Comparison of ENCODE assay signal across 9 mouse cellular contexts in genomic region chr14:25461676-25462385, GRCm38 (mm10). TPM values are rescaled to one million over a fixed set of nuclear protein-coding genes. Genes with fewer than 3 reads are reported as not detected.
DNase-seq lines count a peak whose midpoint lies in the region; ATAC-seq and TF ChIP-seq lines count a peak whose summit lies in the region.
"Had no signal": no experiment of that assay in that cellular context is flagged by ENCODE, and none has a peak within 500 bp of the region (broad histone marks: within the 10 kb centered on the region; RNA-seq: fewer than 3 reads in every experiment).

No protein-coding gene starts in this region.

- H3K27me3 ChIP-seq in forebrain, embryonic 11.5 days (ENCODE audit: control insufficient read depth, insufficient read depth, low read length) = no peaks in the 10 kb centered on the region
- no peaks in the 10 kb centered on the region for H3K27me3 ChIP-seq in limb, embryonic 12.5 days
- H3K27me3 ChIP-seq in stomach, embryonic 16.5 days (ENCODE audit: control insufficient read depth, insufficient read depth, low read length) = no peaks in the 10 kb centered on the region

- no peaks in the 10 kb centered on the region for H3K9me3 ChIP-seq in forebrain, embryonic 11.5 days (ENCODE audit: control insufficient read depth, low read length)
- H3K9me3 ChIP-seq in limb, embryonic 12.5 days = no peaks in the 10 kb centered on the region
- H3K9me3 ChIP-seq in stomach, embryonic 16.5 days (replicated peaks; ENCODE audit: control insufficient read depth, low read length) = no peaks in the 10 kb centered on the region

- peak overlapping the region; percentile 95 for H3K27ac ChIP-seq in gastrocnemius, adult 2 months
- peak overlapping the region; percentile 99 for H3K27ac ChIP-seq in forebrain, embryonic 11.5 days (ENCODE audit: low read depth, low read length)
- peak overlapping the region; percentile 100 for H3K27ac ChIP-seq in limb, embryonic 12.5 days
- peak overlapping the region; percentile 99 for H3K27ac ChIP-seq in stomach, embryonic 16.5 days (ENCODE audit: low read length)

- H3K36me3 ChIP-seq in forebrain, embryonic 11.5 days (ENCODE audit: control insufficient read depth, insufficient read depth, low read length) = no peaks in the 10 kb centered on the region
- no peaks in the 10 kb centered on the region for H3K36me3 ChIP-seq in limb, embryonic 12.5 days
- no peaks in the 10 kb centered on the region for H3K36me3 ChIP-seq in stomach, embryonic 16.5 days (ENCODE audit: control insufficient read depth, insufficient read depth, low read length)
- H3K36me3 ChIP-seq: G1E had no signal

- peak overlapping the region; percentile 99 for H3K4me3 ChIP-seq in gastrocnemius, adult 2 months
- peak overlapping the region; percentile 98 for H3K4me3 ChIP-seq in forebrain, embryonic 11.5 days (ENCODE audit: low read depth, low read length)
- peak overlapping the region; percentile 99 for H3K4me3 ChIP-seq in limb, embryonic 12.5 days (replicated peaks)
- peak overlapping the region; percentile 89 for H3K4me3 ChIP-seq in stomach, embryonic 16.5 days (replicated peaks; ENCODE audit: low read length)

- ATAC-seq in forebrain, embryonic 11.5 days (replicated peaks; ENCODE audit: low FRiP score) = no peak
- ATAC-seq in limb, embryonic 12.5 days (ENCODE audit: insufficient number of reproducible peaks, insufficient read depth, low FRiP score, low TSS enrichment, low read depth) = no peak
- no peak for ATAC-seq in stomach, embryonic 16.5 days (ENCODE audit: insufficient read depth, low FRiP score)

- TF ChIP-seq CTCF in gastrocnemius, adult 2 months (IDR thresholded peaks at IDR 0.05) = no peak

- H3K4me2 ChIP-seq in forebrain, embryonic 11.5 days (ENCODE audit: low read depth, low read length, severe bottlenecking) = peak overlapping the region; percentile 95
- H3K4me2 ChIP-seq in limb, embryonic 12.5 days = peak overlapping the region; percentile 97
- peak overlapping the region; percentile 72 for H3K4me2 ChIP-seq in stomach, embryonic 16.5 days (ENCODE audit: low read depth, low read length)

- no peak for DNase-seq in gastrocnemius, adult 2 months
- DNase-seq in gastrocnemius, adult 18-20 months (ENCODE audit: low spot score) = no peak
- DNase-seq in 3T3-L1 (ENCODE audit: low read depth, low spot score) = peak; percentile 39
- DNase-seq in forebrain, embryonic 11.5 days (ENCODE audit: low spot score) = no peak
- DNase-seq in frontal cortex, postnatal 25 days (ENCODE audit: low spot score in 2 of 2) = no peak
- DNase-seq in urinary bladder, postnatal 10 days (ENCODE audit: low spot score) = no peak

- peaks cover 52% of the 10 kb centered on the region for H3K4me1 ChIP-seq in forebrain, embryonic 11.5 days (replicated peaks; ENCODE audit: control insufficient read depth, insufficient read depth, low read length)
- peaks cover 68% of the 10 kb centered on the region for H3K4me1 ChIP-seq in limb, embryonic 12.5 days (replicated peaks)
- peaks cover 57% of the 10 kb centered on the region for H3K4me1 ChIP-seq in stomach, embryonic 16.5 days (ENCODE audit: control insufficient read depth, insufficient read depth, low read length)

- intact Hi-C loops in gastrocnemius, adult 2 months (cut with DNase I) = loop anchor here (2.0 kb wide), 1 partner anchor 35 kb away; no protein-coding TSS in a partner anchor

- peak overlapping the region; percentile 99 for H3K9ac ChIP-seq in forebrain, embryonic 11.5 days (ENCODE audit: low read length)
- peak overlapping the region; percentile 99 for H3K9ac ChIP-seq in limb, embryonic 12.5 days (replicated peaks)
- H3K9ac ChIP-seq in stomach, embryonic 16.5 days (ENCODE audit: low read length) = peak overlapping the region; percentile 96

- WGBS in forebrain, embryonic 11.5 days = 2% methylated on average over 12 of the region's 12 CpGs
- WGBS in limb, embryonic 12.5 days = 5% methylated on average over 12 of the region's 12 CpGs
- WGBS in stomach, embryonic 16.5 days = 11% methylated on average over 12 of the region's 12 CpGs

RNA-seq across cellular contexts. Expression of gene Zmiz1, which starts 2.8 kb away (rescaled TPM):
- total RNA-seq in gastrocnemius, adult 2 months (2021) = 10 to 100 TPM; 27.4 to 34.5 TPM
- 10 to 100 TPM; 26.6 to 28.6 TPM for total RNA-seq in gastrocnemius, adult 18-20 months (2021)
- polyA plus RNA-seq in forebrain, embryonic 11.5 days (2014; fragmentation: Nextera tagmentation; extraction: Ambion mirVana) = 70.1 and 71.2 TPM in 2 replicates
- polyA plus RNA-seq in limb, embryonic 12.5 days (2016; fragmentation: Nextera tagmentation; extraction: Ambion mirVana) = 53.4 and 57.1 TPM in 2 replicates
- 24.0 and 26.3 TPM in 2 replicates for polyA plus RNA-seq in stomach, embryonic 16.5 days (2015; fragmentation: Nextera tagmentation; extraction: Ambion mirVana)
